Comparison of ENCODE assay signal across 8 mouse cellular contexts in the genomic region with DNA sequence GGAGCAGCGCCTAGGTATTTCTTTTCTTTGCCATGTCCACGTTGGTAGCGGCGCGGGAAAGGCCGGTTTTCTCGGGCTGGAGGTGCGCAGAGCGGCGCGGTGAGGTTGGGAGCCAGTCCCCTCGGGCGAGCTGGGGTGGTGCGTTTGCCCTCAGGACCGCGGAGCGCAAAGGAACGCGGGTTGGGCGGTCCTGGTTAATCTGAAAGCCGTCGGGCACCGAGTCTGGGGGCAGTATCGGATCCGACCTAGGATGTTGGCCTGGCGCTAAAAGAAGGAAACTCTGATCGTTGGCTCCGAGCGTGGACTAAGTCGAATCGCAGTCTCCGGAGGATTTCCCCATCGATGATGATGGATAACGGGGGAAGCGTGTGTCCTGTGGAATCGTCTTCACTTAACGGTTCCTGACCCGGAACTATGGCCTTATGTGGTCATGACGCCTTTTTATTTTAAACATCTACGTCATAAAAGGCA. TPM values are rescaled to one million over a fixed set of nuclear protein-coding genes. Genes with fewer than 3 reads are reported as not detected.
DNase-seq lines count a peak whose midpoint lies in the region; ATAC-seq and TF ChIP-seq lines count a peak whose summit lies in the region.
"Not testable (repeated sequence)": the region's sequence is repeated elsewhere in the genome, so short reads cannot be mapped to it uniquely, and the experiment has no call there.

No protein-coding gene starts in this region.

- H3K79me2 ChIP-seq in heart, adult 2 months (replicated peaks; ENCODE audit: control insufficient read depth, insufficient read depth, low read length): not testable (repeated sequence)

- not testable (repeated sequence) for H3K4me1 ChIP-seq in bone marrow macrophage, adult 2 months (ENCODE audit: control insufficient read depth, insufficient read depth, low read length); embryonic facial prominence, embryonic 11.5 days (ENCODE audit: control insufficient read depth, insufficient read depth, low read length); heart, adult 2 months (ENCODE audit: control insufficient read depth, insufficient read depth, low read length); limb, embryonic 12.5 days (replicated peaks)

- peak; percentile 43 for DNase-seq in A20 (ENCODE audit: low read depth, low spot score)
- DNase-seq in embryonic facial prominence, embryonic 11.5 days (ENCODE audit: low spot score): not testable (repeated sequence)
- peak; percentile 20 to 39 for DNase-seq in heart, adult 2 months
- DNase-seq in retina, postnatal 7 days (ENCODE audit: low read depth, low spot score): peak; percentile 2

- H3K27ac ChIP-seq in bone marrow macrophage, adult 2 months (ENCODE audit: insufficient read depth, low read depth, low read length); embryonic facial prominence, embryonic 11.5 days (replicated peaks; ENCODE audit: low read depth, low read length); heart, adult 2 months; limb, embryonic 12.5 days: not testable (repeated sequence)

- peak; percentile 83 for ATAC-seq in embryonic facial prominence, embryonic 11.5 days (replicated peaks; ENCODE audit: insufficient number of reproducible peaks, low FRiP score, low TSS enrichment, low read depth)
- ATAC-seq in inflammation-experienced regulatory T-cells, adult 6 months: peak; percentile 60
- peak; percentile 88 for ATAC-seq in limb, embryonic 12.5 days (ENCODE audit: insufficient number of reproducible peaks, insufficient read depth, low FRiP score, low TSS enrichment, low read depth)
- peak; percentile 76 for ATAC-seq in megakaryocyte, adult 5-6 weeks (ENCODE audit: poor library complexity, severe bottlenecking)

- H3K36me3 ChIP-seq in embryonic facial prominence, embryonic 11.5 days (replicated peaks; ENCODE audit: control insufficient read depth, insufficient read depth, low read depth, low read length); heart, adult 2 months (ENCODE audit: control insufficient read depth, insufficient read depth, low read length); limb, embryonic 12.5 days: not testable (repeated sequence)

- TF ChIP-seq EP300 in heart, adult 2 months (IDR thresholded peaks at IDR 0.05; ENCODE audit: insufficient read depth, low read depth, low read length): not testable (repeated sequence)

- not testable (repeated sequence) for TF ChIP-seq CTCF in bone marrow macrophage, adult 2 months (IDR thresholded peaks at IDR 0.05; ENCODE audit: low read depth, low read length); heart, adult 2 months (IDR thresholded peaks at IDR 0.05)

- H3K9me3 ChIP-seq in embryonic facial prominence, embryonic 11.5 days (replicated peaks; ENCODE audit: control insufficient read depth, low read length); limb, embryonic 12.5 days: not testable (repeated sequence)

- 20% methylated on average over 20 of the region's 40 CpGs for WGBS in embryonic facial prominence, embryonic 11.5 days
- 3% methylated on average over 24 of the region's 40 CpGs for WGBS in heart, adult 2 months
- 16% methylated on average over 27 of the region's 40 CpGs for WGBS in limb, embryonic 12.5 days

- peak overlapping the region; percentile 53 for H3K4me3 ChIP-seq in bone marrow macrophage, adult 2 months (ENCODE audit: insufficient read depth, low read length)
- peak overlapping the region; percentile 27 for H3K4me3 ChIP-seq in embryonic facial prominence, embryonic 11.5 days (ENCODE audit: low read depth, low read length)
- H3K4me3 ChIP-seq in heart, adult 2 months: peak overlapping the region; percentile 36
- peak overlapping the region; percentile 41 for H3K4me3 ChIP-seq in limb, embryonic 12.5 days (replicated peaks)

- not testable (repeated sequence) for TF ChIP-seq POLR2A in bone marrow macrophage, adult 2 months (IDR thresholded peaks at IDR 0.05; ENCODE audit: borderline replicate concordance, low read depth, low read length); heart, adult 2 months (IDR thresholded peaks at IDR 0.05; ENCODE audit: insufficient read depth, low read depth, low read length)

- peak overlapping the region; percentile 32 for H3K4me2 ChIP-seq in embryonic facial prominence, embryonic 11.5 days (ENCODE audit: low read depth, low read length)
- peak overlapping the region; percentile 48 for H3K4me2 ChIP-seq in limb, embryonic 12.5 days

- H3K9ac ChIP-seq in embryonic facial prominence, embryonic 11.5 days (replicated peaks; ENCODE audit: low read length): 0 out of 2 replicates have a peak overlapping the region, but pooled peaks have one; percentile 6
- peak overlapping the region; percentile 75 for H3K9ac ChIP-seq in heart, adult 2 months (ENCODE audit: low read depth, low read length)
- not testable (repeated sequence) for H3K9ac ChIP-seq in limb, embryonic 12.5 days (replicated peaks)

- intact Hi-C loops in heart, adult 2 months (cut with DNase I): not testable (repeated sequence)

- not testable (repeated sequence) for H3K27me3 ChIP-seq in embryonic facial prominence, embryonic 11.5 days (ENCODE audit: control insufficient read depth, insufficient read depth, low read length); heart, adult 2 months (ENCODE audit: control insufficient read depth, insufficient read depth, low read length); limb, embryonic 12.5 days

RNA-seq across cellular contexts. Expression of gene Rbm12b1, which starts 0.6 kb away (rescaled TPM):
- polyA plus RNA-seq in bone marrow macrophage, adult 2 months (2012; ENCODE audit: insufficient read depth, insufficient read length, missing spikeins): 7.1 and 8.3 TPM in 2 replicates
- 7.7 and 9.2 TPM in 2 replicates for polyA plus RNA-seq in embryonic facial prominence, embryonic 11.5 days (2014; fragmentation: Nextera tagmentation; extraction: Ambion mirVana)
- 1 to 10 TPM; 5.5 to 8.1 TPM for total RNA-seq in heart, adult 2 months (2021)
- polyA plus RNA-seq in heart, adult 2 months (2012; rRNA removed): 1.8 and 4.7 TPM in 2 replicates
- polyA plus RNA-seq in inflammation-experienced regulatory T-cells, adult 6 months (2017; shearing (Covaris generic)): 10 to 100 TPM in 1 of 3 experiments, 1 to 10 TPM in 2; 5.9 to 10.3 (median 8.2) TPM
- polyA plus RNA-seq in limb, embryonic 12.5 days (2016; fragmentation: Nextera tagmentation; extraction: Ambion mirVana): 6.6 and 8.0 TPM in 2 replicates
- 6.1 and 7.9 TPM in 2 replicates for total RNA-seq in megakaryocyte, adult 5-6 weeks (2015)
- 11.2 and 11.5 TPM in 2 replicates for total RNA-seq in megakaryocyte, adult 5-6 weeks (2017)

RNA-seq across cellular contexts. Expression of gene Fam92a, which starts 31.2 kb away (rescaled TPM):
- 5.0 and 9.1 TPM in 2 replicates for polyA plus RNA-seq in bone marrow macrophage, adult 2 months (2012; ENCODE audit: insufficient read depth, insufficient read length, missing spikeins)
- polyA plus RNA-seq in embryonic facial prominence, embryonic 11.5 days (2014; fragmentation: Nextera tagmentation; extraction: Ambion mirVana): 120 and 137 TPM in 2 replicates
- total RNA-seq in heart, adult 2 months (2021): 10 to 100 TPM; 18.8 to 18.9 TPM
- 5.3 and 9.0 TPM in 2 replicates for polyA plus RNA-seq in heart, adult 2 months (2012; rRNA removed)
- polyA plus RNA-seq in inflammation-experienced regulatory T-cells, adult 6 months (2017; shearing (Covaris generic)): 10 to 100 TPM; 26.6 to 47.1 (median 33.9) TPM
- 124 and 132 TPM in 2 replicates for polyA plus RNA-seq in limb, embryonic 12.5 days (2016; fragmentation: Nextera tagmentation; extraction: Ambion mirVana)
- 13.9 and 17.6 TPM in 2 replicates for total RNA-seq in megakaryocyte, adult 5-6 weeks (2015)
- 9.5 and 10.8 TPM in 2 replicates for total RNA-seq in megakaryocyte, adult 5-6 weeks (2017)

RNA-seq across cellular contexts. Expression of gene Rbm12b2, which starts 51.4 kb away (rescaled TPM):
- polyA plus RNA-seq in bone marrow macrophage, adult 2 months (2012; ENCODE audit: insufficient read depth, insufficient read length, missing spikeins): 14.8 and 15.3 TPM in 2 replicates
- polyA plus RNA-seq in embryonic facial prominence, embryonic 11.5 days (2014; fragmentation: Nextera tagmentation; extraction: Ambion mirVana): 18.7 and 21.4 TPM in 2 replicates
- 1 to 10 TPM; 5.0 to 7.1 TPM for total RNA-seq in heart, adult 2 months (2021)
- polyA plus RNA-seq in heart, adult 2 months (2012; rRNA removed): 1.3 and 3.3 TPM in 2 replicates
- 10 to 100 TPM; 12.0 to 17.4 (median 15.3) TPM for polyA plus RNA-seq in inflammation-experienced regulatory T-cells, adult 6 months (2017; shearing (Covaris generic))
- polyA plus RNA-seq in limb, embryonic 12.5 days (2016; fragmentation: Nextera tagmentation; extraction: Ambion mirVana): 18.3 and 18.5 TPM in 2 replicates
- 11.3 and 15.5 TPM in 2 replicates for total RNA-seq in megakaryocyte, adult 5-6 weeks (2015)
- 22.7 and 23.3 TPM in 2 replicates for total RNA-seq in megakaryocyte, adult 5-6 weeks (2017)
